Mouse (Mus musculus) left cerebral cortex, postnatal 14 days (tissue): ENCODE data around the gene Camkv. TPM values are rescaled to one million over a fixed set of nuclear protein-coding genes. Genes with fewer than 3 reads are reported as not detected.
A peak's percentile ranks its signal among the peaks of the same experiment; 100 is the strongest.

Source experiments
- DNase-seq, 2 experiments: peaks; one replicate each; pipeline ENCODE4 v3.0.0; 2021 to 2022; ENCODE audit warnings: low spot score in 2 of 2, mixed read lengths in 1 of 2
- intact Hi-C: fragments of 180-260 bp; cut with DNase I; formaldehyde crosslinking; loops from one replicate; pipeline ENCODE4 v1.15.1; 2025
- long read RNA-seq, 2 experiments: library from polyadenylated mRNA; stranded (forward); transcript quantifications; one replicate each; pipeline ENCODE4 v2.0.0; 2021
- total RNA-seq, 2 experiments: library from RNA; stranded (reverse); gene quantifications; 2 replicates each; pipeline ENCODE4 v1.2.3; 2021

Gene Camkv
- total RNA-seq = 100 to 1,000 TPM; 382 to 398 TPM
- long read RNA-seq, experiment 1, transcript Camkv-201 (11 exons, 3,277 nt) = major isoform, 433 of 692 reads
- long read RNA-seq, experiment 1, transcript Camkv-202 (10 exons, 3,253 nt) = minor isoform, 16 of 692 reads
- long read RNA-seq, experiment 1, partial matches to known transcripts = 185 of 692 reads
- long read RNA-seq, experiment 1, other reads (novel, unspliced or antisense) = 58 of 692 reads
- long read RNA-seq, experiment 2, transcript Camkv-202 (10 exons, 3,253 nt) = minor isoform, 21 of 630 reads
- long read RNA-seq, experiment 2, transcript Camkv-201 (11 exons, 3,277 nt) = major isoform, 433 of 630 reads
- long read RNA-seq, experiment 2, partial matches to known transcripts = 23 of 630 reads
- long read RNA-seq, experiment 2, other reads (novel, unspliced or antisense) = 153 of 630 reads

DNA sequence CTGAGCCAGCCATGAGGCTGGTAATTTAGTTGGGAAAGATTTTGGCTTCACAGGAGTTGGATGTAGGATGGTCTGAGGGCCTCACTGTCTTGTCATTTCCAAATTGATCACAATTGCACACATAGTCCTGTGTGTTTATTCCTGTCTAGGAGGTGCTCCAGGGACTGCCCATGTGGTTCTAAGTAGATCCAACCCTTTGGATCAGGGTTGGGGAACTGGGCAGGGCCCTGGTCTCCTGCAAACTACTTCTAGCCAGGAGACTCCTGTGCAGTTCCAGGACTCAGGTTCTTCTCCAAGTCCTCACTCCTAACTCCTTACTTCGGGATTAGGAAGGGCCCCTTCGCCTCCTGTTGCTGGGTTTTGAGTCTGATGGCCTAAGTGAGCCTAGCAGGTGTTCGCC is at the start of gene Camkv:
Gene Camkv, plus strand, starts transcription at position 301 of the 400 bp plus-strand sequence.
- intact Hi-C loops = no loop called here
- no peak for DNase-seq

- intact Hi-C loops = no loop called here
- DNase-seq = peak; percentile 55 to 83
These were observed 47.6 kb upstream of the Camkv start, which contains the start of gene Mon1a for GRCm38 (mm10) chr9:107887804-107888266. Gene Mon1a (plus strand): TSS chr9:107888151.

DNA sequence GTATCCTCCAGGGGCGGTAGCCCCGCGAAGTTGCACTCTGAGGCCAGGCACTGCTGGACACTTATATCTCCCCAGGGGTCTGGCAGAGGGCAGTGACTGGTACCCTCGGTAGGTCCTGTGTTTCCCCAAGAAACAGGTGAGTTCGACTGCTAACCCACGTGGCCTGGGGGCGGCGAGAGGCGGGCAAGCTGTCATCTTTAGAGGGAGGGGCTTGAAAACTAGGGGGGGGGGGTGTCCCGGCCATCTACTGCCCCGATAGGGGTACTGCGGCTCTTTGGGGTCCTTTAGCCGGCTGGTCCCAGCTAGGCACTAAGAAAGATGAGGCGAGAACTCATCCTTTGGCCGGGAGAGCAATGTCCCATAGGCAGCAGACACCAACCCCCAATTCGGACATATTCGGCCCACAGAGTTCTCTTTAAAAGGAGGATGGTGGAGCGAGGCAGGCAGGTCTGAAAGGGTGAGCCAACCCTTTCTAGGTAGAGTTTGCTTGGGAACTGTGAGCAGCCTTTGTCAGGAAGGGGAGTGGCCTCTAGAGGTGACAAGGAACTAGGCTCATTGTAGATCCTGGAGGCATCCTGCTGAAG is 47.1 kb upstream of the Camkv start:
- DNase-seq = peak in 1 of 2 experiments; percentile 28

GRCm38 (mm10) chr9:107890260-107890659 is 45.2 kb upstream of the Camkv start:
- DNase-seq = no peak
- intact Hi-C loops = no loop called here

More for the DNA sequence above, 47.1 kb upstream of the Camkv start:
- intact Hi-C loops = no loop called here

DNA sequence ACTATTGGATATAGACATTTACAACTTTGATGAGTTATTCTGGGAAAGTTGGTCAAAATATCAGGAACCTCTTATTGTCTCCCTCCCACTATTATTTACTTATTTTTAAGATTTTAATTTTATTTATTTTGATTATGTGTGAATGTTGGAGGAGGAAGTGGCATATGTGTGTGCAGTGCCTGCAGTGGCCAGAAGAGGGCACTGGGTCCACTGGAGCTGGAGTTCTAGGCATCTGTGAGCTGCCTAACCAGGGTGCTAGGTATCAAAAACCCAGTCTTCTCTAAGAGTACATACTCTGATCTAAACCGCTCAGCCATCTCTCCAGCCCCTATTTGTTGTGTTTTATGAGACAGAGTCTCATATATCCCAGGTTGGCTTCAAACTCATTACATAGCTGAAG is 44.5 kb upstream of the Camkv start:
- no peak for DNase-seq
- intact Hi-C loops = no loop called here

DNA sequence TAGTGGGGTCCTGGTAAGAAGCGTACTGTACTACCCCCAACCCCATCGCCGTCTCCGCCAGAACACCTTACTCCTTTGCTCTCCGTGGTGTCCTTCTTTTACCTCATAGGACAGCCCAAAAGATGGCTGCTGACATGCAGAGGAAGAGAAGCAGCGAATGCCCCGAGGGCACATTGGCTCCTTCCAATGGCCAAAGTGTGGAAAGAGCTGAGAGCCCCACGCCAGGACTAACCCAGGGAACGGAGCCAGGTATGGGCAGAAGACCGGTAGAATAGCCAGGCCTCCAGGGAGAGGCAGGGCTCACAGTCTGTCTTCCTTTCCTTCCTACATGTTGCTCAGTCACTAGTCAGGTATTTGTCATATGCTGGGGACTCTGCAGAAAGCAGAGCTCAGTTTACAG is 36.9 kb upstream of the Camkv start:
- DNase-seq = no peak
- intact Hi-C loops = no loop called here

- no peak for DNase-seq
- intact Hi-C loops = loop anchor here (5.0 kb wide), 2 partner anchors 152 to 167 kb away; partner anchors contain the start of gene Amigo3
These were observed 35.6 kb upstream of the Camkv start for GRCm38 (mm10) chr9:107899855-107900254.

DNA sequence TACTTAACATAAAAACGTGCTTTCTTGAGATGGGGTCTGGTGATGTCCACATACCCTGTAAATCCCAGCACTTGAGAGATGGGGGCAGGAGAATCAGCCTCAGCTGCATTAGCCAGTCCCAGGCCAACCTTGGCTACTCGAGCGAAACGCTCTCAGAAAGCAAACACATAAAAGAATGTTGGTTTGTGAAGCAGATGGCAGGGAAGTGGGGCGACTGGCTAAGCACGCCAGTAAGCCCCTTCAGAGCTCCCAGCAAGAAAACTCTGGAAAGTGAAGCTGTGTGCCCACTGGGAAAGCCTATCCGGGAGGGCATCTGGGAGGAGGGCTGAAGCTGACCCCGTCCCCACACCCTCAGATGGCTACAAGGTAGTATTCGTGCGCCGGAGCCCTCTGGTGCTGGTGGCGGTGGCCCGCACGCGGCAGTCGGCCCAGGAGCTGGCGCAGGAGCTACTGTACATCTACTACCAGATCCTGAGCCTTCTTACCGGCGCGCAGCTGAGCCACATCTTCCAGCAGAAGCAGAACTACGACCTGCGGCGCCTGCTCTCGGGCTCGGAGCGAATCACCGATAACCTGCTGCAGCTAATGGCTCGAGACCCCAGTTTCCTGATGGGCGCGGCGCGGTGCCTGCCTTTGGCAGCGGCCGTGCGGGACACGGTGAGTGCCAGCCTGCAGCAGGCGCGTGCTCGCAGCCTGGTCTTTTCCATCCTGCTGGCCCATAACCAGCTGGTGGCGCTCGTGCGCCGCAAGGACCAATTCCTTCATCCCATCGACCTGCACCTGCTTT is 34.4 kb upstream of the Camkv start:
- DNase-seq = peak; percentile 83 to 85
- intact Hi-C loops = loop anchor here (5.0 kb wide), 2 partner anchors 151 to 166 kb away; partner anchors contain the start of gene Amigo3

DNA sequence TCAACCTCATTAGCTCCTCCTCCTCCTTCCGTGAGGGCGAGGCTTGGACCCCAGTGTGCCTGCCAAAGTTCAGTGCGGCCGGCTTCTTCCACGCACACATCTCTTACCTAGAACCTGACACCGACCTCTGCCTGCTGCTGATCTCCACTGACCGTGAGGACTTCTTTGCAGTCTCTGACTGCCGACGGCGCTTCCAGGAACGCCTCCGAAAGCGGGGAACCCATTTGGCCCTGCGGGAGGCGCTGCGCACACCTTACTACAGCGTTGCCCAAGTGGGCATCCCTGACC is 33.9 kb upstream of the Camkv start:
- DNase-seq = no peak
- intact Hi-C loops = loop anchor here (5.0 kb wide), 2 partner anchors 151 to 166 kb away; partner anchors contain the start of gene Amigo3

DNA sequence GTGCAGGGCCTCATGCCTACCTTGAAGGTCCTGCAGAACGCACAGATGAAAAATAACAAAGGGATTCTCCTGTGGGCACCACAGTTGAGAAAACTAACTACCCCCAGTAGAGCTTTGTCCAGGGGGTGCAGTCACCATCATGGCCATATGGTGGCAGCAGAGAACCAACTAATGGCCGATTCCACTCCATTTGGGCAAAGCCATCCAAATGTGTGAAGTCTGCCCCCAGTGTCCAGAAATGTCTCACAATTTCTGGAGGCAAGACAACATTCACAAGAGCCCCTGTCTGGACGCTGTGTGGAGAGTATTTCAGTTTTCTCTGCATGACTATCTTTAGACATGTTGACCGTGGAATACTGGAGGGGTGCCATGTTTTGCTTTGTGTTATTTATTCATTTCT is 30.7 kb upstream of the Camkv start:
- DNase-seq = peak; percentile 91
- intact Hi-C loops = loop anchor here (2.0 to 5.0 kb wide), 3 partner anchors 58 to 163 kb away; partner anchors contain the start of gene Amigo3

DNA sequence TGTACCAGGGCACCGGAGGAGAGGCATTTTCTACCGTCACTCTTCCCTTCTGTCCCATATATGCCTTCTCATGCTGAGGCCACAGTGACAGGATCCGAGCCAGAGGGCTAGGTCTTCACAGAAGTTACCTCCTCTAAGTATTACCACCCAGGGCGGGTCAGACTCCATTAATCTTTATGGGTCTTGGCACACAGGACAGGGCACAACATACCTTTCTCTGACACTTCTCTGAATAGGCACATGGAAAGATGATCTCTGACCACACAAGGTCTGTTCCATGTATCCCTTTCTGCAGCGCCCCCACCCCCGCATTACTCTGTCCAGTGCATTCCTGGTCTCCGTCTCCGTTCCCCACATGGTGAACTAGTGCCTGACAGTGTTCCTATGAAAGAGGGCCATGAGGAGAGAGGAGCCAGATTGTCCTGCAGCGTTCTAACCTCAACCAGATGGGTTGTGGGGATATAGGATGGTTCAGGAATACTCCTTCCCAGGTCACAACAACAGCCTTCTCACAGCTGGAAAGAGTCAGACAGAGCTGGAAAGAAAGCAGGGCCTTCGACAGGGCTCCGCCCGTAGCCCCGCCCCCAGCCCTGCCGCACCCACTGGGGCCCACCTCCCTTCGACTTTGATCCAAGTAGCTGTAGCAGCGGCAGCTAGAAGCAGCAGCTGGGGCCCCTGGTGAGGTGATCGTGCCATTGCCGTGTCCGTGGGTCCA is 29.1 kb upstream of the Camkv start, which contains the start of gene Mst1r:
Gene Mst1r, plus strand, starts transcription at position 622 of the 715 bp plus-strand sequence.
- intact Hi-C loops = no loop called here
- no peak for DNase-seq

- intact Hi-C loops = no loop called here
- no peak for DNase-seq
These were observed 28.3 kb upstream of the Camkv start for GRCm38 (mm10) chr9:107906967-107907800.

- no peak for DNase-seq
- intact Hi-C loops = no loop called here
These were observed 27.7 kb upstream of the Camkv start for GRCm38 (mm10) chr9:107907801-107908120.

GRCm38 (mm10) chr9:107908410-107909158 is 26.9 kb upstream of the Camkv start:
- intact Hi-C loops = no loop called here
- DNase-seq = no peak

DNA sequence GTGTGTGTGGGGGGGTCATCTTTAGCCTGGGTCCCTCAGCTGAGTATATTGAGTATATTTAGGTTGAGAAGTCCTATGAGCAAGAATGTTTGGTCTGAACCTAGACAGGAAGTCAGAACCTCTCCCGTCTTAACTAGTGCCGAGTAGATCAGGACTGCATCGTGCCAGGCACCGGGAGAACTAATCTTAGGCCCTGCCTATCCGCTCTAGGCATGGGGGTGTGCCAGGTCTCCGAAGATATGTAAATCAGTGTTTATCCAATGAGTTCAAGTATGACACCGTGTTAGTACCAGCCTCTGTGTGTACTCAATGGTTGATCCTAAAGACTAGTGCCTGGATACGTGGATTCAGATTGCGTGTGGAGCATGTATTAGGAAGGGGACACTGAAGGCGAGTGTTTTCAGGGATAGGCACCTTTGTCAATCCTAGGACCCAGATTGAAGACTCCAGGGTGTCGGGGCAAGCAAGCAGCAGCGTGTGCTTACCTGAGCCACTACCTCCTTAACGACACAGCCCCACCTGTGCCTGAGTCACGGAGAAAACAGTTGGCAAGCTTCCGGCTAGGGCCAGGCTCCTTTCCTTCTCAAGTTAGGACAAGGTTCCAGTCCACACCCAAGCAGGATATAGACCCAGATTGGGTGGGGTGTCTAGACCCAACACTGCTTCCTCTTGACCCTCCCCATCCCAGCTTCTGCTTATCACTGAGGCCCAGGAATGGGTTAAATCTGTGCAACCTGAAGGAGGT is 25.3 kb upstream of the Camkv start:
- intact Hi-C loops = no loop called here
- no peak for DNase-seq

GRCm38 (mm10) chr9:107914764-107915420 is 20.6 kb upstream of the Camkv start:
- DNase-seq = no peak
- intact Hi-C loops = no loop called here
